Mouse (Mus musculus): ENCODE results near the gene Gm11115. TPM values are rescaled to one million over a fixed set of nuclear protein-coding genes. Genes with fewer than 3 reads are reported as not detected.

Gm11115 gene
- not detected in 2 replicates for polyA plus RNA-seq (2014; fragmentation: Nextera tagmentation; extraction: Ambion mirVana)

- Histone ChIP-seq H3K27me3 (ENCODE audit: control insufficient read depth, insufficient read depth, low read length) (no peaks in the 10 kb centered on the region), H3K9ac (ENCODE audit: low read length) (no peak within 1 kb of the TSS), H3K27ac (replicated peaks in 1 of 2; ENCODE audit: control insufficient read depth in 1 of 2, insufficient read depth in 1 of 2, low read depth in 2 of 2, low read length in 2 of 2) (no peak within 1 kb of the TSS), H3K9me3 (ENCODE audit: control insufficient read depth, low read length) (no peaks in the 10 kb centered on the region), H3K4me3 (ENCODE audit: control insufficient read depth in 1 of 2, insufficient read depth in 1 of 2, low read depth in 1 of 2, low read length in 2 of 2) (no peak within 1 kb of the TSS), H3K36me3 (ENCODE audit: control insufficient read depth, insufficient read depth, low read length) (no peaks in the 10 kb centered on the region), H3K4me1 (ENCODE audit: control insufficient read depth in 2 of 2, insufficient read depth in 2 of 2, low read length in 2 of 2) (no peaks in the 10 kb centered on the region), H3K4me2 (ENCODE audit: low read length) (no peak within 1 kb of the TSS)
- ATAC-seq (ENCODE audit: insufficient number of reproducible peaks, insufficient read depth, low FRiP score, low read depth): no peak
Measured at GRCm38 (mm10) chr5:88153999-88154398, at the start of gene Gm11115. TSS of gene Gm11115 (minus strand) at chr5:88154099.

GRCm38 (mm10) chr5:88111430-88111829 is 42.5 kb downstream of the Gm11115 start, which contains the start of gene Gm11116:
TSS of gene Gm11116 (minus strand) at chr5:88111530.
- no peaks in the 10 kb centered on the region for H3K9me3 ChIP-seq (ENCODE audit: control insufficient read depth, low read length)
- 59% methylated on average over 1 of the region's 1 CpGs for WGBS
- H3K27ac ChIP-seq (replicated peaks in 1 of 2; ENCODE audit: control insufficient read depth in 1 of 2, insufficient read depth in 1 of 2, low read depth in 2 of 2, low read length in 2 of 2): no peak within 1 kb of the TSS
- no peaks in the 10 kb centered on the region for H3K36me3 ChIP-seq (ENCODE audit: control insufficient read depth, insufficient read depth, low read length)
- no peak within 1 kb of the TSS for H3K4me3 ChIP-seq (ENCODE audit: control insufficient read depth in 1 of 2, insufficient read depth in 1 of 2, low read depth in 1 of 2, low read length in 2 of 2)
- H3K9ac ChIP-seq (ENCODE audit: low read length): no peak within 1 kb of the TSS
- H3K27me3 ChIP-seq (ENCODE audit: control insufficient read depth, insufficient read depth, low read length): no peaks in the 10 kb centered on the region
- H3K4me2 ChIP-seq (ENCODE audit: low read length): no peak within 1 kb of the TSS
- no peaks in the 10 kb centered on the region for H3K4me1 ChIP-seq (ENCODE audit: control insufficient read depth in 2 of 2, insufficient read depth in 2 of 2, low read length in 2 of 2)
- ATAC-seq (ENCODE audit: insufficient number of reproducible peaks, insufficient read depth, low FRiP score, low read depth): no peak

Other genes starting within 250 kb of the Gm11115 start
- 0.34 TPM in 1 of 2 replicates, not detected in the other for gene Csn3, start 228.5 kb downstream of the Gm11115 start, polyA plus RNA-seq (2014; fragmentation: Nextera tagmentation; extraction: Ambion mirVana)
- not detected in 2 replicates for gene 2310003L06Rik, start 184.6 kb downstream of the Gm11115 start, polyA plus RNA-seq (2014; fragmentation: Nextera tagmentation; extraction: Ambion mirVana)
- not detected in 2 replicates for gene Gm28434, start 184.6 kb downstream of the Gm11115 start, polyA plus RNA-seq (2014; fragmentation: Nextera tagmentation; extraction: Ambion mirVana)
- not detected in 2 replicates for gene Cabs1, start 174.7 kb downstream of the Gm11115 start, polyA plus RNA-seq (2014; fragmentation: Nextera tagmentation; extraction: Ambion mirVana)
- not detected in 2 replicates for gene Smr3a, start 151.6 kb downstream of the Gm11115 start, polyA plus RNA-seq (2014; fragmentation: Nextera tagmentation; extraction: Ambion mirVana)
- gene Smr2, start 67.5 kb downstream of the Gm11115 start, polyA plus RNA-seq (2014; fragmentation: Nextera tagmentation; extraction: Ambion mirVana): not detected in 2 replicates
- not detected in 2 replicates for gene Gm11116, start 42.6 kb downstream of the Gm11115 start, polyA plus RNA-seq (2014; fragmentation: Nextera tagmentation; extraction: Ambion mirVana)
- gene Gm7714, start 114.8 kb upstream of the Gm11115 start, polyA plus RNA-seq (2014; fragmentation: Nextera tagmentation; extraction: Ambion mirVana): not detected in 2 replicates
- not detected in 2 replicates for gene Prol1, start 163.2 kb upstream of the Gm11115 start, polyA plus RNA-seq (2014; fragmentation: Nextera tagmentation; extraction: Ambion mirVana)
- not detected in 2 replicates for gene Amtn, start 222.0 kb upstream of the Gm11115 start, polyA plus RNA-seq (2014; fragmentation: Nextera tagmentation; extraction: Ambion mirVana)